ENCODE assay signal across 8 mouse cellular contexts in the genomic region with DNA sequence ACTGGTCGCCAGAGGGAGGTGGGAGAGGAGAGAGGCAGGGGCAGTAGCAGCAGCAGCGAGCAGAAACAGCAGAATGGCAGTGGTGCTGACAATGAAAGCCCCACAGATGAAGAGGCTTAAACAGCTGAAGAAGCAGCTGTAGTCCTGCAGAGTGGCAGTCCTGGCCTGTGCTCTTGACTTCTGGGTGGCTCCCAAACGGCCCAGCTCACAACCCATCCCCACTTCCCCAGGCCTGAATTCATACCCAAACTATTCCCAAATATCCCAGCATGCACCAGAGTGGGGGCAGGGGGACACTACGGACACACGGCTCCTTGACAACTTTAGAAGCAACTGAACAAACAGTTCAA. TPM values are rescaled to one million over a fixed set of nuclear protein-coding genes. Genes with fewer than 3 reads are reported as not detected.
DNase-seq lines count a peak whose midpoint lies in the region.

No protein-coding gene starts in this region.

- H3K4me3 ChIP-seq in embryonic facial prominence, embryonic 10.5 days = no peak overlapping the region
- H3K4me3 ChIP-seq in midbrain, embryonic 10.5 days = 0 out of 2 replicates have a peak overlapping the region, but pooled peaks have one; percentile 14

- peak overlapping the region; percentile 66 for H3K27ac ChIP-seq in embryonic facial prominence, embryonic 10.5 days (replicated peaks)
- peak overlapping the region; percentile 70 for H3K27ac ChIP-seq in midbrain, embryonic 10.5 days (replicated peaks)

- H3K27me3 ChIP-seq in embryonic facial prominence, embryonic 10.5 days (replicated peaks; ENCODE audit: low read depth, poor library complexity, severe bottlenecking) = no peaks in the 10 kb centered on the region
- H3K27me3 ChIP-seq in midbrain, embryonic 10.5 days (ENCODE audit: low read depth, poor library complexity, severe bottlenecking) = no peaks in the 10 kb centered on the region

- peaks cover 20% of the 10 kb centered on the region for H3K4me1 ChIP-seq in embryonic facial prominence, embryonic 10.5 days
- H3K4me1 ChIP-seq in midbrain, embryonic 10.5 days = peaks cover 37% of the 10 kb centered on the region

- peaks cover 15% of the 10 kb centered on the region for H3K36me3 ChIP-seq in embryonic facial prominence, embryonic 10.5 days (replicated peaks)
- H3K36me3 ChIP-seq in midbrain, embryonic 10.5 days = peaks cover 19% of the 10 kb centered on the region

- H3K9me3 ChIP-seq in embryonic facial prominence, embryonic 10.5 days = no peaks in the 10 kb centered on the region
- H3K9me3 ChIP-seq in midbrain, embryonic 10.5 days (replicated peaks) = peaks cover 6% of the 10 kb centered on the region; the same call in 1 of the 2 replicates

- DNase-seq in heart, adult 11 months = peak; percentile 92
- DNase-seq in heart, postnatal 25 days (ENCODE audit: low spot score) = no peak
- DNase-seq in embryonic facial prominence, embryonic 10.5 days (ENCODE audit: low spot score) = peak; percentile 11
- peak; percentile 37 for DNase-seq in heart, postnatal 4 days
- peak; percentile 39 for DNase-seq in midbrain, embryonic 10.5 days (ENCODE audit: low spot score)
- DNase-seq in urinary bladder, postnatal 4 days (ENCODE audit: low spot score in 2 of 2) = no peak
- DNase-seq in natural killer cell, adult 2 months (ENCODE audit: low spot score in 2 of 2) = no peak
- DNase-seq in urinary bladder, postnatal 14 days (ENCODE audit: low spot score) = no peak

- 33% methylated on average over 5 of the region's 5 CpGs for WGBS in embryonic facial prominence, embryonic 10.5 days
- WGBS in midbrain, embryonic 10.5 days = 22% methylated on average over 5 of the region's 5 CpGs

- intact Hi-C loops in heart, postnatal 25 days (cut with DNase I) = no loop called here

RNA-seq across cellular contexts. Expression of a gene that starts 30.2 kb away (rescaled TPM):
- total RNA-seq in heart, postnatal 25 days (2021) = 10 to 100 TPM; 66.8 to 74.1 TPM
- 89.3 and 94.8 TPM in 2 replicates for polyA plus RNA-seq in embryonic facial prominence, embryonic 10.5 days (2016; fragmentation: Nextera tagmentation; extraction: Ambion mirVana)
- 10 to 100 TPM; 74.4 to 78.4 TPM for total RNA-seq in heart, postnatal 4 days (2021)
- polyA plus RNA-seq in midbrain, embryonic 10.5 days (2016; fragmentation: Nextera tagmentation; extraction: Ambion mirVana) = 92.2 and 99.8 TPM in 2 replicates

RNA-seq across cellular contexts. Expression of a gene that starts 58.6 kb away (rescaled TPM):
- total RNA-seq in heart, postnatal 25 days (2021) = 10 to 100 TPM; 49.0 to 49.1 TPM
- 287 and 298 TPM in 2 replicates for polyA plus RNA-seq in embryonic facial prominence, embryonic 10.5 days (2016; fragmentation: Nextera tagmentation; extraction: Ambion mirVana)
- 10 to 100 TPM; 80.7 to 87.4 TPM for total RNA-seq in heart, postnatal 4 days (2021)
- 279 and 306 TPM in 2 replicates for polyA plus RNA-seq in midbrain, embryonic 10.5 days (2016; fragmentation: Nextera tagmentation; extraction: Ambion mirVana)

Comparison
In these comparisons a context has a peak if more than half of its experiments do, and no peak if none do; other contexts are left out.
1. DNase-seq: peak in heart, adult 11 months (single experiment), embryonic facial prominence, embryonic 10.5 days (single experiment), heart, postnatal 4 days (single experiment) and midbrain, embryonic 10.5 days (single experiment); none in heart, postnatal 25 days (single experiment), urinary bladder, postnatal 4 days (0 of 2), natural killer cell, adult 2 months (0 of 2) and urinary bladder, postnatal 14 days (single experiment).